Mouse (Mus musculus): Measurements from ENCODE around the gene Tnfaip8l2. TPM values are rescaled to one million over a fixed set of nuclear protein-coding genes. Genes with fewer than 3 reads are reported as not detected.

Tnfaip8l2 gene
- polyA plus RNA-seq, 2 experiments = 4.9 to 6.1 TPM

DNA sequence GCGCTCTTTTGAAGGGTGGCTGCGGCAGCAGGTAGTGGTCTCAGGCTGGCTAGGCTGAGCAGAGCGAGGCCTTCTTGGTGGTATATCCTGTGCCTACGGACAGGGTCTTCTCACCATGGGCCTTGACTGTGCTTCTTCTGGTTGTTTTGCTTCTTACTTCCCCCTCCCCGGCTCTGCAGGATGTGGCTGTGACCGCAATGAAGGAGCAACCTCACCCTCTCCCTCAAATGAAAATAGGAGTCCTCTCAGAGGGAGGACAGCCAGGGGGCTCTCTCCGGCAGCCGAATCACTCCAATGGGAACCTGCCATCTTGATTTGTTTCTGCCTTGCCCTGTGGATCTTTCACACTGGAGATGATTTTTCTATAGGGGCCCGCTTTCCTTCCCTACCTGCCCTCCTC is 686 bp downstream of the Tnfaip8l2 start:
- DNase-seq (ENCODE audit: low read depth in 3 of 3, low spot score in 3 of 3) = no peak
- Histone ChIP-seq H3K9ac (replicated peaks) (no peak overlapping the region), H3K4me2 (ENCODE audit: low read depth) (peak overlapping the region; percentile 41), H3K9me3 (ENCODE audit: control insufficient read depth, low read length) (no peaks in the 10 kb centered on the region), H3K4me3 (ENCODE audit: insufficient read depth in 1 of 2, low read depth in 2 of 2, low read length in 2 of 2) (peak overlapping the region; percentile 37 to 41), H3K4me1 (replicated peaks; ENCODE audit: control insufficient read depth in 2 of 2, insufficient read depth in 2 of 2, low read length in 1 of 2) (peaks cover 7 to 8% of the 10 kb centered on the region in 2 experiments; a peak in 3 of 4 replicates), H3K36me3 (replicated peaks; ENCODE audit: control insufficient read depth, insufficient read depth, low read depth) (no peaks in the 10 kb centered on the region), H3K27ac (no peak overlapping the region), H3K27me3 (ENCODE audit: control insufficient read depth, insufficient read depth, low read length) (no peaks in the 10 kb centered on the region)
- no peak; the same call in 1 of the 2 replicates for TF ChIP-seq CTCF (IDR thresholded peaks at IDR 0.05; ENCODE audit: low read depth)
- no peak for TF ChIP-seq EP300 (IDR thresholded peaks at IDR 0.05; ENCODE audit: low read depth)
- WGBS (ENCODE audit: insufficient replicate concordance) = 36% methylated on average over 9 of the region's 9 CpGs
- no peak for ATAC-seq (ENCODE audit: insufficient read depth)

DNA sequence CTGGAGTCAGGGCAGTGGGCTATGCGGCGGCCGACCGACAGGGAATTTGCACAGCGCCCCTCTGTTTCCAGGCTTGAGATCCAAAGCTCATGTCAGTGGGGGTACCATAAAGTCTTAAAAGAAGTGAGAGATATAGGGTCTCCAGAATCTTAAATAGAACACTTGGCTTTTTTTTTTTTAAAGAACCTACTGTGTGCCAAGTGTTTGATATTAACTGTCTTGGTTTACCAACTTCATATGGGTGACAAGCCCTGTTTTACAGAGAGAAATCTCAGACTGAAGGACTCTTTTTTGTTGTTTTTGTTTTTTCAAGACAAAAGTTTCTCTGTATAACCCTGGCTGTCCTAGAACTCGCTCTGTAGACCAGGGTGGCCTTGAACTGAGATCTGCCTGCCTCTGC is 1.4 kb downstream of the Tnfaip8l2 start:
- Histone ChIP-seq H3K27ac (no peak overlapping the region), H3K4me2 (ENCODE audit: low read depth) (peak overlapping the region; percentile 33), H3K9me3 (ENCODE audit: control insufficient read depth, low read length) (no peaks in the 10 kb centered on the region), H3K4me3 (ENCODE audit: insufficient read depth in 1 of 2, low read depth in 2 of 2, low read length in 2 of 2) (no peak overlapping the region), H3K27me3 (ENCODE audit: control insufficient read depth, insufficient read depth, low read length) (no peaks in the 10 kb centered on the region), H3K9ac (replicated peaks) (no peak overlapping the region), H3K4me1 (replicated peaks; ENCODE audit: control insufficient read depth in 2 of 2, insufficient read depth in 2 of 2, low read length in 1 of 2) (peaks cover 7 to 12% of the 10 kb centered on the region in 2 experiments; a peak in 3 of 4 replicates), H3K36me3 (replicated peaks; ENCODE audit: control insufficient read depth, insufficient read depth, low read depth) (no peaks in the 10 kb centered on the region)
- TF ChIP-seq EP300 (IDR thresholded peaks at IDR 0.05; ENCODE audit: low read depth) (no peak), CTCF (IDR thresholded peaks at IDR 0.05; ENCODE audit: low read depth) (no peak)
- DNase-seq (ENCODE audit: low read depth in 3 of 3, low spot score in 3 of 3) (no peak), ATAC-seq (ENCODE audit: insufficient read depth) (no peak)
- 84% methylated on average over 6 of the region's 6 CpGs for WGBS (ENCODE audit: insufficient replicate concordance)

GRCm38 (mm10) chr3:95140289-95140595 is 1.9 kb downstream of the Tnfaip8l2 start:
- no peak for DNase-seq (ENCODE audit: low read depth in 3 of 3, low spot score in 3 of 3)
- H3K9me3 ChIP-seq (ENCODE audit: control insufficient read depth, low read length) = no peaks in the 10 kb centered on the region
- H3K4me1 ChIP-seq (replicated peaks; ENCODE audit: control insufficient read depth in 2 of 2, insufficient read depth in 2 of 2, low read length in 1 of 2) = peaks cover 8 to 16% of the 10 kb centered on the region in 2 experiments
- TF ChIP-seq CTCF (IDR thresholded peaks at IDR 0.05; ENCODE audit: low read depth) (no peak), EP300 (IDR thresholded peaks at IDR 0.05; ENCODE audit: low read depth) (no peak)
- 0 out of 4 replicates have a peak overlapping the region, but pooled peaks of 1 of the 2 experiments have one; percentile 4 for H3K4me3 ChIP-seq (ENCODE audit: insufficient read depth in 1 of 2, low read depth in 2 of 2, low read length in 2 of 2)
- no peaks in the 10 kb centered on the region for H3K27me3 ChIP-seq (ENCODE audit: control insufficient read depth, insufficient read depth, low read length)
- WGBS (ENCODE audit: insufficient replicate concordance) = 68% methylated on average over 18 of the region's 18 CpGs
- ATAC-seq (ENCODE audit: insufficient read depth) = no peak
- no peaks in the 10 kb centered on the region for H3K36me3 ChIP-seq (replicated peaks; ENCODE audit: control insufficient read depth, insufficient read depth, low read depth)
- no peak overlapping the region for H3K9ac ChIP-seq (replicated peaks)
- no peak overlapping the region for H3K27ac ChIP-seq
- peak overlapping the region; percentile 33 for H3K4me2 ChIP-seq (ENCODE audit: low read depth)

GRCm38 (mm10) chr3:95139586-95140288 is 2.4 kb downstream of the Tnfaip8l2 start:
- no peak overlapping the region for H3K4me3 ChIP-seq (ENCODE audit: insufficient read depth in 1 of 2, low read depth in 2 of 2, low read length in 2 of 2)
- 0 out of 2 replicates have a peak, but pooled peaks have one; percentile 19 for TF ChIP-seq CTCF (IDR thresholded peaks at IDR 0.05; ENCODE audit: low read depth)
- no peak for TF ChIP-seq EP300 (IDR thresholded peaks at IDR 0.05; ENCODE audit: low read depth)
- H3K9ac ChIP-seq (replicated peaks) = no peak overlapping the region
- DNase-seq (ENCODE audit: low read depth in 3 of 3, low spot score in 3 of 3) (no peak), ATAC-seq (ENCODE audit: insufficient read depth) (no peak)
- no peaks in the 10 kb centered on the region for H3K27me3 ChIP-seq (ENCODE audit: control insufficient read depth, insufficient read depth, low read length)
- peak overlapping the region; percentile 33 for H3K4me2 ChIP-seq (ENCODE audit: low read depth)
- no peaks in the 10 kb centered on the region for H3K9me3 ChIP-seq (ENCODE audit: control insufficient read depth, low read length)
- 65% methylated on average over 25 of the region's 25 CpGs for WGBS (ENCODE audit: insufficient replicate concordance)
- no peak overlapping the region for H3K27ac ChIP-seq
- H3K4me1 ChIP-seq (replicated peaks; ENCODE audit: control insufficient read depth in 2 of 2, insufficient read depth in 2 of 2, low read length in 1 of 2) = peaks cover 13 to 20% of the 10 kb centered on the region in 2 experiments
- no peaks in the 10 kb centered on the region for H3K36me3 ChIP-seq (replicated peaks; ENCODE audit: control insufficient read depth, insufficient read depth, low read depth)

DNA sequence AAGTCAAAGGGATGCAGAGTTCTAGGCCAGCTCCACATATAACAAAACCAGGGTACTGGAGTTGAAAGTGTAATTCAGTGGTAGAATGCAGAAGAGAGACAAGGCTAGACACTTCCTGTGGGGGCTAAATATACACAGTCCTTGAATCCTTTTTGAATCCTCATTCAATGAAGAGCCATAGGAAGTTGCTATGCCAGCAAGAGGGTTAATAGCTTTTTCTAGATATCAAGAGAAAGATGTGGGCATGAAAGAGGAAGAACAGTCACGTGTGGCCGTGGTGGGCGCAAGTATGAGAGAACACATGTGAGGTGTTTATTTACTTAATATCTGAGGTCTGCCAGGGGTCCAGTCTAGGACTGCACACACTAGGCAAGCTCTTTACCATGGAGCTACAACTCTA is 5.8 kb downstream of the Tnfaip8l2 start:
- DNase-seq (ENCODE audit: low read depth in 3 of 3, low spot score in 3 of 3) (no peak), ATAC-seq (ENCODE audit: insufficient read depth) (no peak)
- H3K27me3 ChIP-seq (ENCODE audit: control insufficient read depth, insufficient read depth, low read length) = no peaks in the 10 kb centered on the region
- WGBS (ENCODE audit: insufficient replicate concordance) = 60% methylated on average over 3 of the region's 3 CpGs
- peaks cover 10 to 18% of the 10 kb centered on the region in 2 experiments for H3K4me1 ChIP-seq (replicated peaks; ENCODE audit: control insufficient read depth in 2 of 2, insufficient read depth in 2 of 2, low read length in 1 of 2)
- no peak overlapping the region for H3K9ac ChIP-seq (replicated peaks)
- no peak overlapping the region for H3K27ac ChIP-seq
- TF ChIP-seq EP300 (IDR thresholded peaks at IDR 0.05; ENCODE audit: low read depth) (no peak), CTCF (IDR thresholded peaks at IDR 0.05; ENCODE audit: low read depth) (no peak)
- no peak overlapping the region for H3K4me2 ChIP-seq (ENCODE audit: low read depth)
- H3K36me3 ChIP-seq (replicated peaks; ENCODE audit: control insufficient read depth, insufficient read depth, low read depth) = no peaks in the 10 kb centered on the region
- no peak overlapping the region for H3K4me3 ChIP-seq (ENCODE audit: insufficient read depth in 1 of 2, low read depth in 2 of 2, low read length in 2 of 2)
- H3K9me3 ChIP-seq (ENCODE audit: control insufficient read depth, low read length) = no peaks in the 10 kb centered on the region

Data from liver, embryonic 14.5 days (tissue).